Comparison of ENCODE assay signal across 9 mouse cellular contexts in genomic region chrX:50611765-50612591, GRCm38 (mm10).
A peak's percentile ranks its signal among the peaks of the same experiment; 100 is the strongest.
DNase-seq lines count a peak whose midpoint lies in the region; ATAC-seq and TF ChIP-seq lines count a peak whose summit lies in the region.
"Had no signal": no experiment of that assay in that cellular context is flagged by ENCODE, and none has a peak within 500 bp of the region (broad histone marks: within the 10 kb centered on the region; RNA-seq: fewer than 3 reads in every experiment).

No protein-coding gene starts in this region.

- H3K9ac ChIP-seq in heart, adult 2 months (ENCODE audit: low read depth, low read length): no peak overlapping the region
- 0 out of 2 replicates have a peak overlapping the region, but pooled peaks have one; percentile 5 for H3K9ac ChIP-seq in MEL (ENCODE audit: control insufficient read depth, low read depth, low read length, poor library complexity, severe bottlenecking)
- H3K9ac ChIP-seq in hindbrain, embryonic 11.5 days (ENCODE audit: low read depth, low read length): no peak overlapping the region
- no peak overlapping the region; the same call in 1 of the 2 replicates for H3K9ac ChIP-seq in liver, embryonic 13.5 days
- 0 out of 2 replicates have a peak overlapping the region, but pooled peaks have one; percentile 41 for H3K9ac ChIP-seq in neural tube, embryonic 13.5 days

- peak; percentile 57; the same call in 1 of the 2 replicates for ATAC-seq in erythroblast, adult 5-6 weeks (replicated peaks; ENCODE audit: low FRiP score, poor library complexity, severe bottlenecking)
- peak; percentile 68 for ATAC-seq in hindbrain, embryonic 11.5 days (ENCODE audit: low FRiP score)
- peak; percentile 72 for ATAC-seq in liver, embryonic 13.5 days (ENCODE audit: low read depth)
- ATAC-seq in neural tube, embryonic 13.5 days (ENCODE audit: low read depth): peak; percentile 72
- no peak for ATAC-seq in monocyte, adult 5-6 weeks (replicated peaks; ENCODE audit: insufficient number of reproducible peaks, low FRiP score, low TSS enrichment, poor library complexity, severe bottlenecking)

- 51% methylated on average over 9 of the region's 9 CpGs for WGBS in heart, adult 2 months
- WGBS in hindbrain, embryonic 11.5 days: 54% methylated on average over 9 of the region's 9 CpGs
- 28% methylated on average over 9 of the region's 9 CpGs for WGBS in liver, embryonic 13.5 days (ENCODE audit: insufficient replicate concordance)
- WGBS in neural tube, embryonic 13.5 days: 66% methylated on average over 9 of the region's 9 CpGs

- peak; percentile 66 for TF ChIP-seq CTCF in heart, adult 2 months (IDR thresholded peaks at IDR 0.05)
- peak in 1 of 3 experiments; percentile 45; a peak in 2 of 6 replicates for TF ChIP-seq CTCF in MEL (IDR thresholded peaks at IDR 0.05 in 2 of 3, conservative IDR thresholded peaks at IDR 0.05 in 1 of 3; ENCODE audit: control insufficient read depth in 1 of 3, insufficient read depth in 1 of 3, low read depth in 2 of 3, low read length in 3 of 3, poor library complexity in 1 of 3, severe bottlenecking in 1 of 3)

- no peak overlapping the region; the same call in 1 of the 2 replicates for H3K4me2 ChIP-seq in hindbrain, embryonic 11.5 days (replicated peaks; ENCODE audit: low read depth, low read length)
- peak overlapping the region; percentile 36 for H3K4me2 ChIP-seq in liver, embryonic 13.5 days
- peak overlapping the region; percentile 39 for H3K4me2 ChIP-seq in neural tube, embryonic 13.5 days

- H3K9me3 ChIP-seq in MEL (replicated peaks; ENCODE audit: insufficient read depth, low read length): no peaks in the 10 kb centered on the region
- H3K9me3 ChIP-seq in hindbrain, embryonic 11.5 days (ENCODE audit: control insufficient read depth, low read length): no peaks in the 10 kb centered on the region
- no peaks in the 10 kb centered on the region for H3K9me3 ChIP-seq in liver, embryonic 13.5 days (replicated peaks)
- H3K9me3 ChIP-seq in neural tube, embryonic 13.5 days: no peaks in the 10 kb centered on the region

- TF ChIP-seq RAD21 in MEL (IDR thresholded peaks at IDR 0.05; ENCODE audit: low read depth, low read length): peak; percentile 50

- DNase-seq in heart, adult 2 months: peak in 1 of 2 experiments; percentile 85
- no peak for DNase-seq in heart, adult 11 months
- DNase-seq in MEL (ENCODE audit: low read depth, low spot score): peak; percentile 59
- DNase-seq in hindbrain, embryonic 11.5 days (ENCODE audit: low spot score): peak; percentile 78
- peak; percentile 55 for DNase-seq in liver, embryonic 13.5 days

- peak overlapping the region; percentile 54 for H3K4me3 ChIP-seq in heart, adult 2 months
- H3K4me3 ChIP-seq in MEL (ENCODE audit: control insufficient read depth in 1 of 2, insufficient read depth in 1 of 2, low read depth in 2 of 2, low read length in 2 of 2): no peak overlapping the region
- H3K4me3 ChIP-seq in hindbrain, embryonic 11.5 days (ENCODE audit: low read depth, low read length): peak overlapping the region; percentile 12; the same call in 1 of the 2 replicates
- peak overlapping the region; percentile 36 for H3K4me3 ChIP-seq in liver, embryonic 13.5 days (replicated peaks)
- H3K4me3 ChIP-seq in neural tube, embryonic 13.5 days: peak overlapping the region; percentile 26
- H3K4me3 ChIP-seq: layer of hippocampus, adult 2 months had no signal

- no peak for TF ChIP-seq EP300 in heart, adult 2 months (IDR thresholded peaks at IDR 0.05; ENCODE audit: insufficient read depth, low read depth, low read length)
- TF ChIP-seq EP300 in MEL (IDR thresholded peaks at IDR 0.05; ENCODE audit: low read depth in 1 of 2, low read length in 2 of 2): no peak

- no peaks in the 10 kb centered on the region for H3K79me2 ChIP-seq in heart, adult 2 months (replicated peaks; ENCODE audit: control insufficient read depth, insufficient read depth, low read length)
- no peaks in the 10 kb centered on the region for H3K79me2 ChIP-seq in MEL (ENCODE audit: control insufficient read depth, insufficient read depth, low read length, poor library complexity)

- H3K4me1 ChIP-seq in heart, adult 2 months (ENCODE audit: control insufficient read depth, insufficient read depth, low read length): no peaks in the 10 kb centered on the region
- peaks cover 0 to 3% of the 10 kb centered on the region in 2 experiments; a peak in 1 of 4 replicates for H3K4me1 ChIP-seq in MEL (ENCODE audit: control insufficient read depth in 1 of 2, insufficient read depth in 2 of 2, low read length in 2 of 2)
- H3K4me1 ChIP-seq in hindbrain, embryonic 11.5 days (replicated peaks; ENCODE audit: control insufficient read depth, insufficient read depth, low read length): no peaks in the 10 kb centered on the region
- H3K4me1 ChIP-seq in liver, embryonic 13.5 days (replicated peaks): peaks cover 15% of the 10 kb centered on the region
- no peaks in the 10 kb centered on the region for H3K4me1 ChIP-seq in neural tube, embryonic 13.5 days (replicated peaks)

- intact Hi-C loops in heart, adult 2 months (cut with DNase I): loop anchor here (5.0 kb wide), 1 partner anchor 60 kb away; no protein-coding TSS in a partner anchor

- no peak for TF ChIP-seq POLR2A in heart, adult 2 months (IDR thresholded peaks at IDR 0.05; ENCODE audit: insufficient read depth, low read depth, low read length)
- no peak for TF ChIP-seq POLR2A in MEL (IDR thresholded peaks at IDR 0.05; ENCODE audit: control insufficient read depth in 1 of 2, insufficient read depth in 1 of 2, low read depth in 1 of 2, low read length in 2 of 2, poor library complexity in 1 of 2)

- H3K27ac ChIP-seq in heart, adult 2 months: peak overlapping the region; percentile 90
- no peak overlapping the region; the same call in 1 of the 2 replicates for H3K27ac ChIP-seq in MEL (ENCODE audit: control insufficient read depth, low read depth, low read length)
- H3K27ac ChIP-seq in hindbrain, embryonic 11.5 days (ENCODE audit: low read depth, low read length): peak overlapping the region; percentile 45; the same call in 1 of the 2 replicates
- peak overlapping the region; percentile 50; the same call in 1 of the 2 replicates for H3K27ac ChIP-seq in liver, embryonic 13.5 days
- H3K27ac ChIP-seq in neural tube, embryonic 13.5 days (replicated peaks): peak overlapping the region; percentile 79
- H3K27ac ChIP-seq: layer of hippocampus, adult 2 months had no signal

- H3K36me3 ChIP-seq in heart, adult 2 months (ENCODE audit: control insufficient read depth, insufficient read depth, low read length): no peaks in the 10 kb centered on the region
- peaks cover 0 to 2% of the 10 kb centered on the region in 2 experiments; a peak in 2 of 4 replicates for H3K36me3 ChIP-seq in MEL (ENCODE audit: control insufficient read depth in 1 of 2, insufficient read depth in 2 of 2, low read length in 2 of 2)
- no peaks in the 10 kb centered on the region for H3K36me3 ChIP-seq in hindbrain, embryonic 11.5 days (ENCODE audit: control insufficient read depth, insufficient read depth, low read length)
- H3K36me3 ChIP-seq in liver, embryonic 13.5 days: no peaks in the 10 kb centered on the region
- peaks cover 10% of the 10 kb centered on the region; the same call in 1 of the 2 replicates for H3K36me3 ChIP-seq in neural tube, embryonic 13.5 days

- H3K27me3 ChIP-seq in heart, adult 2 months (ENCODE audit: control insufficient read depth, insufficient read depth, low read length): no peaks in the 10 kb centered on the region
- H3K27me3 ChIP-seq in MEL (ENCODE audit: control insufficient read depth in 1 of 2, insufficient read depth in 2 of 2, low read length in 2 of 2): no peaks in the 10 kb centered on the region
- H3K27me3 ChIP-seq in hindbrain, embryonic 11.5 days (ENCODE audit: control insufficient read depth, insufficient read depth, low read length): no peaks in the 10 kb centered on the region
- no peaks in the 10 kb centered on the region for H3K27me3 ChIP-seq in liver, embryonic 13.5 days
- no peaks in the 10 kb centered on the region for H3K27me3 ChIP-seq in neural tube, embryonic 13.5 days

TF ChIP-seq in MEL, 35 proteins besides CTCF, POLR2A, EP300 and RAD21 (continues in another document):
- TF ChIP-seq USF1 (IDR thresholded peaks at IDR 0.05; ENCODE audit: low read depth, low read length) (no peak), JUND (IDR thresholded peaks at IDR 0.05; ENCODE audit: low read depth, low read length) (no peak), KAT2A (conservative IDR thresholded peaks at IDR 0.05; ENCODE audit: low read depth, low read length) (no peak), SMC3 (IDR thresholded peaks at IDR 0.05; ENCODE audit: low read depth, low read length) (peak; percentile 25), ETS1 (IDR thresholded peaks at IDR 0.05; ENCODE audit: low read depth, low read length) (peak; percentile 78), ZC3H11A (IDR thresholded peaks at IDR 0.05; ENCODE audit: low read depth, low read length) (no peak), MAX (IDR thresholded peaks at IDR 0.05; ENCODE audit: low read length) (no peak), MXI1 (IDR thresholded peaks at IDR 0.05; ENCODE audit: low read depth, low read length) (no peak), E2F4 (IDR thresholded peaks at IDR 0.05; ENCODE audit: borderline replicate concordance, low read depth, low read length) (no peak), RCOR1 (IDR thresholded peaks at IDR 0.05; ENCODE audit: low read depth, low read length) (no peak), POLR2AphosphoS2 (IDR thresholded peaks at IDR 0.05; ENCODE audit: low read length) (no peak), NRF1 (IDR thresholded peaks at IDR 0.05; ENCODE audit: insufficient read depth, low read depth, low read length, poor library complexity, severe bottlenecking) (no peak), GATA1 (IDR thresholded peaks at IDR 0.05; ENCODE audit: low read depth, low read length) (no peak), TBP (IDR thresholded peaks at IDR 0.05; ENCODE audit: low read depth, low read length) (no peak), MAZ (IDR thresholded peaks at IDR 0.05; ENCODE audit: low read depth, low read length) (no peak), CHD2 (IDR thresholded peaks at IDR 0.05; ENCODE audit: low read length) (no peak), ELF1 (IDR thresholded peaks at IDR 0.05; ENCODE audit: low read depth, low read length) (no peak), TCF12 (IDR thresholded peaks at IDR 0.05; ENCODE audit: low read depth, low read length) (no peak), GABPA (IDR thresholded peaks at IDR 0.05; ENCODE audit: low read depth, low read length) (no peak), SIN3A (IDR thresholded peaks at IDR 0.05; ENCODE audit: low read length) (0 out of 2 replicates have a peak, but pooled peaks have one; percentile 3), MAFK (IDR thresholded peaks at IDR 0.05; ENCODE audit: borderline replicate concordance, low read depth, low read length) (no peak), ZKSCAN1 (IDR thresholded peaks at IDR 0.05; ENCODE audit: low read depth, low read length) (no peak), BHLHE40 (IDR thresholded peaks at IDR 0.05; ENCODE audit: borderline replicate concordance, low read depth, low read length) (no peak), MYC (IDR thresholded peaks at IDR 0.05; ENCODE audit: low read depth, low read length) (no peak), UBTF (IDR thresholded peaks at IDR 0.05; ENCODE audit: borderline replicate concordance, insufficient read depth, low read depth, low read length) (no peak)

Comparison
In these comparisons a context has a peak if more than half of its experiments do, and no peak if none do; other contexts are left out.
1. H3K4me3 ChIP-seq: peak in heart, adult 2 months (single experiment), hindbrain, embryonic 11.5 days (single experiment), liver, embryonic 13.5 days (single experiment) and neural tube, embryonic 13.5 days (single experiment); none in MEL (0 of 2).
2. H3K9ac ChIP-seq: peak in MEL (single experiment) and neural tube, embryonic 13.5 days (single experiment); none in heart, adult 2 months (single experiment), hindbrain, embryonic 11.5 days (single experiment) and liver, embryonic 13.5 days (single experiment).